Mouse (Mus musculus): ENCODE results near the gene Crmp1.

DNA sequence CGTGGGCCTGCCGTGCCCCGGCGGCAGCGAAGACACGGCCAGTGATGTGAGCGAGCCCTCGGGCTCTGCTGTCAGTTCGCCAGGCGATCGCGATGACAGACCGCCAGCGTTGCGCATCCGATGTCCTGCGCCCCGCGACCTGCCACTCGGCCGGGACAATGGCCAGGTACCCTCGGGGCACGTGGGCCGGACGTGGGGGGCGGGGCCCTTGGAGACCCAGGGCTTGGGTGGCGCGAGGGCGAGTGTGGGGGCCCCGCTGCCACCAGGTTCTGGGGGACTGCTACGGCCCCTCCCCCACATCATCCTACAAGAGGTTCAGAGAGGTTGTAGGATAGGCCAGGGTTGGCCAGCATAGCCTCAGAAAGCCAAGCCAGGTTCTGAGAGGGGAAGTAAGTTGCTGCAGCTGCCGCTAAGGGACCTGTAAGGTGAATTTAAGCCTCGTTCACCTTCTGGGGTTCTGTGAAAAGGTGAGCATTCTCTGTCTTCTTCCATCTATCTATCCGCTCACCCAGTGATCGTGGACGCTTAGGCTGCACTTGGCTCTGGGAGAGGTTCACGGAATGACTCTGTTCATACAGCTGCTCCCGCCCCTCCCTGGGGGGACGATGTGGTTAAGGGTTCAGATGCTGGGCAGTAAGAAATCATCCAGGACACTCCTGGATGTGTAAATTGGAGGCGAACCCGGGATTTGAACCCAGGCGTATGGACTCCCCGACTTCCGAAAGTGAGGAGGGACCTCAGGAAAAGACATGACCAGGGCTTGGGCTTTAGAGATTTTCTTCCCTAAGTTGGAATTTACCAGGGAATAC lies 824 bp downstream of the Crmp1 start:
- TF ChIP-seq POLR2A (IDR thresholded peaks at IDR 0.05; ENCODE audit: extremely low read depth, insufficient read depth, low read length) (no peak), CTCF (IDR thresholded peaks at IDR 0.05; ENCODE audit: low read depth, low read length) (no peak)
